Mouse (Mus musculus) gastrocnemius, adult 8-10 months (tissue): Measurements from ENCODE around the gene Vmn2r58. TPM values are rescaled to one million over a fixed set of nuclear protein-coding genes. Genes with fewer than 3 reads are reported as not detected.
"Not testable (repeated sequence)": the region's sequence is repeated elsewhere in the genome, so short reads cannot be mapped to it uniquely, and the experiment has no call there.

Source experiments
- DNase-seq, 2 experiments: peaks; one replicate each; pipeline ENCODE4 v3.0.0; 2022; ENCODE audit warnings: low spot score in 2 of 2
- total RNA-seq, 4 experiments: library from RNA; stranded (reverse); gene quantifications; 2 replicates each; pipeline ENCODE4 v1.2.4; 2022

Gene Vmn2r58
- not detected for total RNA-seq

DNA sequence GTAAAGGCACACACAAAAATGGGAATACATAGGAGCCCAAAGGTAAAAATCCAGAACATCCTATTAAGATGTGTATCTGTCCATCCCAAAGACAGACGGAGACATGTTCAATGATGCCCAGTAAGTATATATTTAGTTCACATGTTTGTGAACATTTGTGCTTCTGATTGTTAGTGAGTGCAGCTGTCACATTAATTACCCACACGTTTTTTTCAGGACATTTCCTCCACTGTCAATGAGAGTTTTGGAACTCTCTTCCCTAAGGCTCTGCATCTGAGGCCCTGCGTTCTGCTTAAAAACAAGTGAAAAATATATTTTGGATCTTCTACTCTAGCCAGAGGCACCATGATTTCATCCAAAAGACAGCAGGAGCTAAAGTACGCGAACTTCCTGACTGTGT lies at the start of gene Vmn2r58:
Gene Vmn2r58 (minus strand): TSS at position 101 of the 400 bp plus-strand sequence.
- DNase-seq, result not testable (repeated sequence)

Other genes starting within 250 kb of the Vmn2r58 start
- gene Zfp788, start 239.5 kb downstream of the Vmn2r58 start, total RNA-seq, result 10 to 100 TPM; 10.8 to 13.9 (median 12.6) TPM
- gene Vmn2r59, start 186.3 kb upstream of the Vmn2r58 start, total RNA-seq, result not detected
- gene Vmn2r60, start 235.1 kb upstream of the Vmn2r58 start, total RNA-seq, result not detected